Mouse (Mus musculus): ENCODE results near the gene 9130409I23Rik. TPM values are rescaled to one million over a fixed set of nuclear protein-coding genes. Genes with fewer than 3 reads are reported as not detected.

The 9130409I23Rik gene
- total RNA-seq, 2 experiments from 2014 or later = not detected

DNA sequence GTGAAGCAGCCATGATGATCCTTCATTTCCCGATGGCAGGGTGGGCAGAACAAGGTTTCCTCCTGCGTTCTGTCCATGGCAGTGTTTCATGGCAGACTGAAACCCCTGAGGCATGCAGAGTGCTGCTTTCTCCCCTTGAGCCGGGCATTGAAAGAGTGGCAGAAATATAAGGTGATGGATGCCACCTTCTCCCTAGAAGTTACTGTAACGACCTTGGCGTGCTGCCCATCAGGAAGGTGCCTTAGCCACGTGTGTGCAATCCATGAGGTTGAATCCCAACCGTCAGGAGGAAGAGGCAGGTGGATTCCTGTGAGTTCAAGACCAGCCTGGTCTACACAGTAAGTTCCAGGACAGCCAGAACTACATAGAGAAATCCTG, 29.6 kb upstream of the 9130409I23Rik start:
- ATAC-seq (replicated peaks; ENCODE audit: low FRiP score, low TSS enrichment, poor library complexity, severe bottlenecking) = no peak

DNA sequence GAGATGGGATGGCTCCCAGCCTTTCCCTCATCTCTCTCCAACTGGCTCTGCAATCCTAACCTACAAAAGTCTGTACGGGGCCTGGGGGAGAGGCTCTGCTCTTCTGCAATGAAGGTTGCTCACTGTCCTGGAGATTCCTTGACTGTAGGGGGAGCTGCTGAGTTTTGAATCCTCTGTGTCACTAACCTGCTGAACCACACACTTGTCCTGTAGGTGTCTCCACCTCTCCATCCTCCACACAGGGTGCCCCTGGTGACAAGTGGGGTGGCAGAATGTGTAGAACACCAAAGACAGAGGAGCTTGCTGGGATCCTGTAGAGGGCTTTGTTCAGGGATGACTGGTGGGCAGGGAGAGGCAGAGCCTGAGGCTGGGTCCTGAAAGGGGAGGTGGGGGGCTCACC, 28.8 kb upstream of the 9130409I23Rik start:
- peak; percentile 97 for ATAC-seq (replicated peaks; ENCODE audit: low FRiP score, low TSS enrichment, poor library complexity, severe bottlenecking)

DNA sequence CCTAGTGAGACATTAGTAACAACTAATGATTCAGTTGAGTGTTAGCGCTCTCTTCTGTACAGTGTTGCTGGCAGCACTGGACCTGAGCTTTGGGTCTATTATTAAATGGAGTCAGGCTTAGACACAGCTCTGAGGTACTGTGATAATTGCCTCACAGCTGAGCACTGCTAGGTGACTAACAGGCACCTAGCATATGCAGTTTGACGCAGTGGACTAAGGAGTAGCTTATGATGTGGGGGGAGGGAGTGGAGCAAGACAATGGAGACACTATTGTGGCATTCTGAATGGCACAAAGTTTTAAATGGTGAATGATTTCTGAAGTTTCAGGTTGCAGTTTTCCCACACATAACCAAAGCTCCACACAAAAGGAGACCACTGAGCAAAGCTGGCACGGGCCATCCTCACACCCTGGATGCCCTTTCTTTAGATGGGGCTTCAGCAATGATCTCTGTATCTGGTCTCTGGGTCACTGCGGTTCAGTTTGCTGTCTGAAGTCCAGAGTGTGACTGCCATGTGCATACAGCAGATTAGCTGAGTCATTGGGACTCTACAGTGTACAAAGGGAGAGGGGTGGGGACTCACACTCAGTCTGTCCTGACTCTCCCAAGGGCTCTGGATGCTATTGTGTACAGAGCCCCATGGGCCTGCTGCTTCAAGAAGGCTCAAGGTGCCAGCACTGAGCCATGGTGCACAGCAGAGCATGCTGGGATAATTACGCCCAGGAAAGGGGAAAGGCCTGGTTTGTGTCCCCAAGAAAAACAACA, 15.8 kb upstream of the 9130409I23Rik start:
- ATAC-seq (replicated peaks; ENCODE audit: low FRiP score, low TSS enrichment, poor library complexity, severe bottlenecking) = peak; percentile 64

DNA sequence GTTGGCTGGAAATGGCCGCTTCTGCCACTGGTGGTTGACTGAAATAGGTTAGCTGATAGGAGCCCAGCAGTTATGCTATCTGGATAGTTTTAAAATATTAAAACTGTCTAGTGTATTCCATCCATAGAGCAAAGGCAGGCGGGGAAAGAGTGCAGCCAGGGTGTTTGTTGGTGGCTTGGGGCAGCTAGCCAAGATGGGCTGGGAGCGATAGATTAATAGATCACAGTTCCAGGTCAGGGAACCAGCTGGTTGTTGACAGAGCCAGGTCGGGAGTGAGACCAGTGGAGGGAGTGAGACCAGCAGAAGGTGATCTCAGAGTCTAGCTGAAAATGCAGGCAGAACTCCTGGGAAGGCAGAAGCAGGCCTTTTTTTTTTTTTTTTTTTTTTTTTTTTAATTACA, 13.4 kb upstream of the 9130409I23Rik start:
- peak; percentile 82 for ATAC-seq (replicated peaks; ENCODE audit: low FRiP score, low TSS enrichment, poor library complexity, severe bottlenecking)

DNA sequence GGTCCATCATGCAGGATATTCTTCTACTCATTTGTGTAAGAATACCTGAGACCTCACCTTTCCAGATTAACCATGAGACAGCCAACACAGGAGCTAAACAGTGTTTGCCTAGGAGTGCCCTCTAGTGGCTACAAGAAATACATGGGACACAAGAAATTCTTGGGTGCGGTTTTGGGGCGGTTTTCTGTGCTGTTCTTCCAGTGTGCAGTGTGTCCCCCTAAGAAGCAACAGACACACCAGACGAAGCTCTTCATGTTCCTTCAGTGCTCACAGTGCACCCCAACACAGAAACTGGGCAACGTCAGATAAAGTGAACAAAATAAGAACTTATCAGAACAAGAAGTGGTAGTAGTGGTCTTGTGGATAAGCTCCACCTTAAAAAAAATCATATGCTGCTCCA, 11.4 kb upstream of the 9130409I23Rik start:
- peak; percentile 86 for ATAC-seq (replicated peaks; ENCODE audit: low FRiP score, low TSS enrichment, poor library complexity, severe bottlenecking)

DNA sequence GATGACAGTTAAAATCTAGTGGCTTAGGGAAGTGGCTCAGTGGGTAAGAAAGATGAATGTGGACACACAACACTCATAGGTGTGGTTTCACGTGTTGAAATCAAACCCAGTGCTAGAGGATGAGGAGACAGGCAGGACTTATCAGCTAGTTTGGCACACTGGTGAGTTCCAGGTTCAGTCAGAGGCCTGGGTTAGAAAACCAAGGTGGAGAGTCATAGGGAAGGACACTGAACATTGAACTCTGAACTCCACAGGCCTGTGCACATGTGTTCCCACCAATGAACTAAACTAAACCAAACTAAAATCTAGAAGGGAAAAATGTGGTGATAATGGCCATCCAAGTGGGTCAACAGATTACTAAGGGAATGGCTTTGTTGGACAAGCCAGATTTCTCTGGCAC, 3.5 kb upstream of the 9130409I23Rik start:
- no peak for ATAC-seq (replicated peaks; ENCODE audit: low FRiP score, low TSS enrichment, poor library complexity, severe bottlenecking)

DNA sequence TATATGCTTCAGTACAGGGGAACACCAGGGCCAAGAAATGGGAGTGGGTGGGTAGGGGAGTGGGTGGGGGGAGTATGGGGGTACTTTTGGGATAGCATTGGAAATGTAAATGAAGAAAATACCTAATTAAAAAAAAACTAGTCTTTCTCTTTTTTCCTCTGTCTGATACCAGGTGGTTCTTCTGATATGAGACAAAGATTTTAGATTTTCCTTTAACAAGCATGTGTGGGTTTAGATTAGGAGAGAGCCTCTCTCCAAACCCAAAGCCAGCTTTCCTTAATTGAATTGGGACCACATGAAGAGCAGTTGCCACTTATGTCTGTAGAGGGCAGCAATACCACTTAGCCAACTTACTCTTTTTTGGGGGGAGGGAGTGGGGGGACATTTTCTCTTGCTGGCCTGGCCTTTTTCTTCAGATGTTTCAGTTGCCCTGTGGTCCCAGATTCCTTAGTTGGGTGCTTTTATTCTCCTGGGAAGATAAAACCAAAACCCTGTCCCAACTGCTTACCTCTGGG, 1.7 kb upstream of the 9130409I23Rik start:
- ATAC-seq (replicated peaks; ENCODE audit: low FRiP score, low TSS enrichment, poor library complexity, severe bottlenecking) = peak; percentile 90

DNA sequence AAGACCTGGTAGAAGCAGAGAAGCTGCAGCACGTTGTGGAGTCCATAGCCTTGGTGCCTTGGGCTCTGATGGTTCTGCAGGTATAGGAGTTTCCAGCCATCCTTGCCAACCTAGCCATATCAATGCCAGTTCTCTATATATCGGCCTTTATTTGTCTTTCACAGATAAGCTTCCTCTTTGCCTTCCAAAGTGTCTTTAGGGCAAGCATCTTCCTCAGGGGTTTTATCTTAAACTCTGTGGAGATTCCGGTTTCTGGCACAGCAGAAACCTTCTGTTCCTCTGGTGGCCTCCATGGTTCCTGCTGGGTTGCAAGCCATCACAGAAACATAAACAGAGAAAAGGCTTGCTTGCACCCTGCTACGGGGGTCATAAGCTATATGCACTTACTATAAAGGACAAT, 1.9 kb downstream of the 9130409I23Rik start:
- no peak for ATAC-seq (replicated peaks; ENCODE audit: low FRiP score, low TSS enrichment, poor library complexity, severe bottlenecking)

DNA sequence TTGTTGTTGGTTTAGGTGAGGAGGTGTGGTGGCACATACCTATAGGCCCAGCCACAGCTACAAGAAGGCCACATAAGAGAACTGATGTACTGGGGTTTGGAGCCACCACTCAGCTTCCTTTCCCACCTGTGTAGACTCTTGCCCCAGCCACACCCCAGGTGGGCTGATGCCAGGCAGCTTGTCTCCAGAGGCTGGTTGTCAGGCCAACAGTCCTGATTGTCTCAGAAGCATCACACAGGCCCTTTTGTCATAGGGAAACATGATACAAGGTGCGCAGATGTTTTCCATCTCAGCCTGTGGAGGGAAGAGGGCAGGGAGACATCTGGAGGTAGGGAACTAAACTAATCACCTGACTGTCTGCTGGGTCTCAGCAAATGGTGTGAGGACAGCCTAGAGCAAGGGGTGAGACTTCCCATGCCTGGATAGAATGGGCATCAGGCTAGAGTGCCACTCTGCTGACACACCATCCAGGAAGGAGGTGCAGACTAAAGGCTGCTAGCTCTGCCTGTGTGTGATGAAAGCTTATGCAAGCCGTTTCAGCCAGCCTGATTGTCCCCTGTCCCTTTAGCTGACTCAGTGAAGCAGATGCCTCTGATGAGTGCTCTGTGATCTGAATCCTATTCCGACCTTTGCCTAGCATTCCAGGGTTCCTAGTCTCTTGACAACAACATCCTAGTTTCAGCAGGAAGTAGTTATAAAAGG, 10.9 kb downstream of the 9130409I23Rik start:
- no peak for ATAC-seq (replicated peaks; ENCODE audit: low FRiP score, low TSS enrichment, poor library complexity, severe bottlenecking)

DNA sequence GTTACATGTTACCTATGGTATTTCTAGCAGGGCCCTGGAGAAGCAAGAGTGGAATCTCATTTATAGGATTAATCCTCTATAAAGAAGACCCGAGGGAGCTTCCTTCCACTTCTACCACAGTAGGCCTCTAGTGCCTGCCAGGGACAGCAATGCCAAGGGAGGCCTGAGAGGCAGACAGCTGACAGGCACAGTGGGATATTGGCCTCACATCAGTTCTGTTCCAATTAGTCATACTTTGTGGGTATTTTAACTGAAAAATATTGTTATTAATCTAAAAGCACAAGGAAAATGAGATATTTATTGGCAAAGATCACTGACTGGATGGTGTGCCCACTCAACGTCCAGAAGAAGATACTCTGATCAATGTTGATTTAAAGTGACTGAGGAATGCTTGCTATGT, 13.0 kb downstream of the 9130409I23Rik start:
- no peak for ATAC-seq (replicated peaks; ENCODE audit: low FRiP score, low TSS enrichment, poor library complexity, severe bottlenecking)

DNA sequence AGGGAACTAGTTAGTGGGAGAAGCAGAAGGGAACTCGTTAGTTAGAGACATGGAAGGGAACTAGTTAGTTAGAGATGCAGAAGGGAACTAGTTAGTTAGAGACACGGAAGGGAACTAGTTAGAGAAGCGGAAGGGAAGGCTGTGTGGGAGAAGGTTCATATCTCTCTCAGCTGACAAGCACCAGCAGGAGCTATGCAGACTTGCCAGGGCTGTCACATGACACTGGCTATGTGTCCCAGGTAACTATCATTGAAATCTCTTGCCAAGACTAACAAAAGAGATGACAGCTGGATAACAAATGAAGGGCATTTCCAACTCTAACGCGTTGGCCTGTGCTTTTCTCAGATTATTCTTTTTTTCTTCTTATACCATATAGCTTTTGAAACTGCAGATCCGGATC, 13.6 kb downstream of the 9130409I23Rik start:
- ATAC-seq (replicated peaks; ENCODE audit: low FRiP score, low TSS enrichment, poor library complexity, severe bottlenecking) = no peak

DNA sequence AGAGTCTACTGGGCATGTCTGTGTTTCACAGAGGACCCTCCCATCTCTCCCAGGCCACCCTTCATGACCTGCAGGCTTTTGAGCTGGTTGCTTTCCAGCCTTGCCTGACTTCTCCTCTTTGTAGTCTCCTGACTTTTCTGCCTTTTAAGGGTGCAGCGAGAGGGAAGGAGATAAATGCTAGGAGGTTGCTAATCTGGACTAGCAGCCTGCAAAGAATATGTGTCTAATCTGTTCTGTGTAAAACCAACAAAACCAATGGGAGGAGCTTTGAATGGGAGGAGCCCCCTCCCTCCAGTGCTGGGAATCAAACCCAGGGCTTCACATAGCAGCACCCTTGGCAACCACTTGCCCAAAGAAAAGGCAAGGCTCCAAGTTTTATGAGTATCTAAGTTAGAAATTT, 17.3 kb downstream of the 9130409I23Rik start:
- ATAC-seq (replicated peaks; ENCODE audit: low FRiP score, low TSS enrichment, poor library complexity, severe bottlenecking) = peak; percentile 56

DNA sequence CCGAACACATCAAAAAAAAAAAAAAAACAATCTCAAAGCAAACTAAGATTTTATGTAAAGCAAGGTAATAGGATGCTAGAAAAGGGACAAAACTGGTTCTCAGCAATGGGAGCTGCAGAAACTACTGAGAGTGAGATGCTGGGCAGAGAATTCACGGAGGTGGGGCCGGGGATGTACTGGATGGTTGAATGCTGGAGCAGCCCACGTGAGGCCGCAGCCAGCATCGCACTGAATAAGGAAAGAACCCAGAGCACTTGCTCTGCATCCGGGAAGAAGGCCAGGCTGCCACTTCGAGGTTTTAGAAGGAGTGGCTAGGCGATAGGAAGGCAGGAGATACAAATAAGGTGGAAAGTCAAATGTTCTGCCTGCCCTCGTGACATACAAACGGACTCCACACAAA, 18.6 kb downstream of the 9130409I23Rik start:
- ATAC-seq (replicated peaks; ENCODE audit: low FRiP score, low TSS enrichment, poor library complexity, severe bottlenecking) = no peak

DNA sequence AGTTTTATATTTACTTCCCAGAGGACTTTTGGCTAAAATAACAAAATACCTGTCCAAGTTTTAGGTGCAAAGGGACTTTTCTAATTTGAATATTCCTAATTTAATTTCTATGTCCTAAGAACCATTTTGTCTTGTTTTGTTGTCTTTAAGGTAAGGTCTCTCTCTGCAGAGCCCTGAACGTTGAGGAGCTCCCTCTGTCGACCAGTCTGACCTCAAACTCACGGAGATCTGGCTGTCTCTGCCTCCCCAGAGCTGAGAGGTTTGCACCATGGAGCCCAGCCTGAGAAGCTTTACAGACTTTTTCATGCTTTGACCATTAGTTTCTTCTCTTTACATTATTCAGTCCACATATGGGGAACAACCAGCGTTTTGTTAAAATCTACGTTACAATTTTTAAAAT, 22.0 kb downstream of the 9130409I23Rik start:
- no peak for ATAC-seq (replicated peaks; ENCODE audit: low FRiP score, low TSS enrichment, poor library complexity, severe bottlenecking)

DNA sequence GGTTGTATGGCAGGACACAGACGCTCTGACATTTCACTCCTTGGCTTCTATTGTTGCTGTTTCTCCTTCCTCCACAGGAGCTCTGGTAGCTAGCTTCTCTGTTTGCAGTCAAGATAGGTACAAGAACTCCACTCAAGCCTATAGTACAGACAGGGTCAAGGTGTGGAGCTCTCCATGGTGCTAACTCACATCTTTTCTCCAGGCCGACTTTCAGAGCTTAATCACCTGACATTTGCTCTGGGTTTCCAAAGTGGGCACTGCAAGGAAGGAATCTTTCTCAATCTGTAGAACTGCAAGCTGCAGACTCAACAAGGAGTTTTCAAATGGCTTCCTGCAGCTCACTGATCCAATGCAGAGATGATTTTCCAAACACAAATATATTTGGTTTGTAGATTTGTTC, 33.0 kb downstream of the 9130409I23Rik start:
- peak; percentile 76 for ATAC-seq (replicated peaks; ENCODE audit: low FRiP score, low TSS enrichment, poor library complexity, severe bottlenecking)

DNA sequence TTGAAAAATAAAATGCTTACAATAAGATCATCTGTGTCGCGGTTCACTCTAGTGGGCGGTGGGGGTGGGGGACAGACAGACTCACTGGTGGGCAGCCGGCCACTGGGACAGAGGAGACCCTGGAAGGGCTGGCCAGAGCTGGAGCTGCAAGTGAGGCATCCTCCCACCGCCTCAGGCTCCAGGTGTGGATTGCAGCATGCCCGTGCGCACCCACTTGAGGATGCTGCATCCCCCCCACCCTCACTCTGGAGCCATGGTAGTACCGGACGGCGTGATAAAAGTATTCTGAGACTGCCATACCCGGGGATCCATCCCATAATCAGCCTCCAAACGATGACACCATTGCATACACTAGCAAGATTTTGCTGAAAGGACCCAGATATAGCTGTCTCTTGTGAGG, 39.0 kb downstream of the 9130409I23Rik start:
- ATAC-seq (replicated peaks; ENCODE audit: low FRiP score, low TSS enrichment, poor library complexity, severe bottlenecking) = no peak

Other genes starting within 250 kb of the 9130409I23Rik start
- gene H3f3a, start 237.3 kb upstream of the 9130409I23Rik start, total RNA-seq (2014; fragmentation: Nextera tagmentation) = 737 and 1,041 TPM in 2 replicates
- gene H3f3a, start 237.3 kb upstream of the 9130409I23Rik start, total RNA-seq (2017) = 1,518 and 1,745 TPM in 2 replicates
- 22.0 and 23.2 TPM in 2 replicates for gene Sde2, start 200.1 kb upstream of the 9130409I23Rik start, total RNA-seq (2014; fragmentation: Nextera tagmentation)
- 37.6 and 45.7 TPM in 2 replicates for gene Sde2, start 200.1 kb upstream of the 9130409I23Rik start, total RNA-seq (2017)
- not detected in 2 replicates for gene Lefty2, start 158.1 kb upstream of the 9130409I23Rik start, total RNA-seq (2014; fragmentation: Nextera tagmentation)
- not detected in 2 replicates for gene Lefty2, start 158.1 kb upstream of the 9130409I23Rik start, total RNA-seq (2017)
- 57.0 and 70.4 TPM in 2 replicates for gene Pycr2, start 146.9 kb upstream of the 9130409I23Rik start, total RNA-seq (2014; fragmentation: Nextera tagmentation)
- gene Pycr2, start 146.9 kb upstream of the 9130409I23Rik start, total RNA-seq (2017) = 21.1 and 34.2 TPM in 2 replicates
- gene Lefty1, start 116.2 kb upstream of the 9130409I23Rik start, total RNA-seq (2014; fragmentation: Nextera tagmentation) = 6.4 and 11.9 TPM in 2 replicates
- gene Lefty1, start 116.2 kb upstream of the 9130409I23Rik start, total RNA-seq (2017) = 3.4 TPM in 1 of 2 replicates, not detected in the other
- 22.5 and 26.6 TPM in 2 replicates for gene Tmem63a, start 108.9 kb upstream of the 9130409I23Rik start, total RNA-seq (2014; fragmentation: Nextera tagmentation)
- 4.8 and 10.8 TPM in 2 replicates for gene Tmem63a, start 108.9 kb upstream of the 9130409I23Rik start, total RNA-seq (2017)
- 4.5 TPM in 1 of 2 replicates, not detected in the other for gene Ephx1, start 30.3 kb upstream of the 9130409I23Rik start, total RNA-seq (2014; fragmentation: Nextera tagmentation)
- 0.57 TPM in 1 of 2 replicates, not detected in the other for gene Ephx1, start 30.3 kb upstream of the 9130409I23Rik start, total RNA-seq (2017)
- 54.5 and 64.7 TPM in 2 replicates for gene Nvl, start 93.0 kb downstream of the 9130409I23Rik start, total RNA-seq (2014; fragmentation: Nextera tagmentation)
- gene Nvl, start 93.0 kb downstream of the 9130409I23Rik start, total RNA-seq (2017) = 36.3 and 37.0 TPM in 2 replicates
- gene Cnih4, start 93.5 kb downstream of the 9130409I23Rik start, total RNA-seq (2014; fragmentation: Nextera tagmentation) = 14.0 and 25.9 TPM in 2 replicates
- gene Cnih4, start 93.5 kb downstream of the 9130409I23Rik start, total RNA-seq (2017) = 59.7 and 71.2 TPM in 2 replicates
- 93.5 and 155 TPM in 2 replicates for gene Wdr26, start 160.8 kb downstream of the 9130409I23Rik start, total RNA-seq (2014; fragmentation: Nextera tagmentation)
- 84.8 and 102 TPM in 2 replicates for gene Wdr26, start 160.8 kb downstream of the 9130409I23Rik start, total RNA-seq (2017)